Mouse (Mus musculus): ENCODE measurements around the gene Gas8.
"Not testable (repeated sequence)": the region's sequence is repeated elsewhere in the genome, so short reads cannot be mapped to it uniquely, and the experiment has no call there.

Gene Gas8

DNA sequence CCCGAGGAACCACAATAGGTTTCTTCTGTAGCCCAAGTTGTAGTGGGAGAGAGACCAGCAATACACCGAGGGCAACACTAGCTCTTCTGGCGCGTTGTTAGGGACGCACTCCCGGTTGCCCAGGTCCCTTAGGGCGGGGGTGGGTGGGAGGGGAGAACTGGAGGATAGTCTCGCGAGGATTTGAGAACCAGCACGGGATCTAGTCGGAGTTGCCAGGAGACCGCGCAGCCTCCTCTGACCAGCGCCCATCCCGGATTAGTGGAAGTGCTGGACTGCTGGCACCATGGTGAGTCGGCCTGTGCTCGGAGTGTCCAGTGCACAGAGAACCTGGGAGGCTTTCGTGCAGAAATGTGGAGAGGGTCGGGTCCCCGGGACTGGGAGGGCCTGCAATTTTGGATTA is at the start of gene Gas8:
Gene Gas8 (plus strand): TSS at position 168 of the 400 bp plus-strand sequence.
- peak; percentile 96 for DNase-seq (ENCODE audit: low read depth, low spot score)

DNA sequence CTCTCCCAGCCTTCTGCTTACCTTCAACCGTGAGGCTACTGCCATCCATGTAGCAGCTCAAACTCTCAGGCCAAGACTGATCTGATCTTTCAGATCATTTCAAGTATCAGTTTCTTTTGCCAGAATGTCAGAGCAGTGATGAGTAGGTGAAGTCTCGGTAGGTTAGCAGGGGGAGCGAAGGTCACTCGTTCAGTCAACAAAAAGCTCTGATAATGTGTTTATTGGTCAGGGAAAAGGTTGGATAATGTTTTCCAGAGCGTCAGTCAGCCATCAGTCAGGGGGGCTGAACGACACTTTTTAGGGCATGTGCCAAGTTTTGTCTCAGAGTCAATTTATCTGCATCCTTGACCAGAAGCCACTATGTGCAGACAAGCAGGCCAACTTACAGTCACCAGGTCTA is 45.6 kb upstream of the Gas8 start:
- DNase-seq (ENCODE audit: low read depth, low spot score) = not testable (repeated sequence)

DNA sequence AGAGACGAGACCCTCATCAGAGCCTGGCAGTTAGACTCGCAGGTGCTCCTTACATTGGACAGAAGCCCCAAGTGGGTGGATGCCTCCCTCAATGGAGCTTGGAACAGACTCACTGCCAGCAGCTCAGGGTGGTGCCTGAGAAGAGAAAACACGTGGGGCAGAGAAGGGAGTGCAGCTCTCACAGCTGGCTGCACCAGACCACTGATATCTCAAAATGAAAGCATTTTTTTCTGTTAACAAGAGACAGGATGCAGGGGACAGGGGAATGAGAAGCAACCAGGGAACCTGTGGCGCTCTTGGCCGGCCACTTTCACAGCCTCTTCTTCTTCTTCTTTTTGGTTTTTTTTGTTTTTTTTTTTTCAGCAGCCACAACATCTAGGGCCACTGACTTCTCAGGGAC is 44.1 kb upstream of the Gas8 start:
- DNase-seq (ENCODE audit: low read depth, low spot score) = not testable (repeated sequence)

DNA sequence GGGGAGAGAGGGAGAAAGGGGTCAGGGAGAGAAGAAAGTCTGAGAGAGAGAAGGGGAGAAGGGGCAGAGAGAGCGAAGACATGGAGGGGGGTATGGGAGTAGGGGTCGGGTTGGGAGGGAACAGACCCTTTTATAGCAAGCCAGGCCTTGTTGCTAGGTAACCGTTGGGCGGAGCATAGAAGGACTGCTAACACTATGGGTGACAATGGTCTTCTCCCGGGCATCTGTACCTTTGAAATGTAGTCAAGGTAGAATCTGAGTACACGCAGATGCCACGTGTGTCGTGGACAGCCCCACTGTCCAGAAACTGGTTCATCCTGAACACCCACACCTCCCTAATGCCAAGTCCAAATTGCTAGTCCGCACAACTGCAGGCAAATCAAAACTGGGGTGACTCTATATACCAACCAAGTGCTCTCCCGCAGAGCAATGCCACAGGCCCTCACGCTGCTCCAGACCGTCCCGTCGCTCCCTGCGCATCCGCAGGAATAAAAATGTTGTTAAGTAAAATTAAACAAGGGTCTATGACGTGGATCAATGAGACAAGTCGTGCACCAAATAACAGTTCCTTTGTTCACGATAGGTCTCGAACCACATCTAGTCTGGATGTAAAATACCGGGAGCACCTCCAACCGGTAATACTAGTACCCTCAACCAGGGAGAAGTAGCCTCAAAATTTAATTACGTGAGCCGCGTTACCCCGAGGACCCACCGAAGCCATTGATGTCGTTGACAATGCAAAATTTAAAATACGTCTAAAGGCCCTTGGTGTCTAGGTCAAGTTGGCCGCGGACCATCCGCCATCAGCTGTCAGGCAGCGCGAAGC is 41.5 kb upstream of the Gas8 start:
- peak; percentile 46 for DNase-seq (ENCODE audit: low read depth, low spot score)

DNA sequence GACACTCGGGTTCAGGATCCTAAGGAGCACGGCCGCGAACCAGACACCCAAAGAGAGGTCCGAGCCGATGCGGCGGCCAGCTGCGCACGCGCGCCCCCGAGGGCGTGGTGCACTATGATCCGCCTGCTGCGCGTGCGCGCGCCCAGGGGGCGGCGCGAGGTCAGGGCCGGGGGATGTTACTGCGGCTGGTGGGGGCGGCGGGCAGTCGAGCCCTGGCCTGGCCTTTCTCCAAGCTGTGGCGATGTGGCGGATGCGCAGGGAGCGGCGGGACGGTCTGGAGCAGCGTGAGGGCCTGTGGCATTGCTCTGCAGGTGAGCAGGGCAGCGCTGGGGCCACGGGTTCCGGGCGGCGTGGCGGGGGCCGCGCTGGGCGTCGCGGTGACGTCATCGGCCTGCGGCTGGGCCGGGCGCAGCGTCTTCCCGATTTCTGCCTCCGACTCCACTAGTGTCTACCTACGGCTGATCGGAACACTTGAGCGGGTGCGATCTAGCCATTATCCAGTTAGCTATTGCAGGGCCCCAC is 40.8 kb upstream of the Gas8 start, which contains the start of gene Afg3l1:
Gene Afg3l1 (plus strand): TSS at position 167 of the 522 bp plus-strand sequence.
- peak; percentile 92 for DNase-seq (ENCODE audit: low read depth, low spot score)

DNA sequence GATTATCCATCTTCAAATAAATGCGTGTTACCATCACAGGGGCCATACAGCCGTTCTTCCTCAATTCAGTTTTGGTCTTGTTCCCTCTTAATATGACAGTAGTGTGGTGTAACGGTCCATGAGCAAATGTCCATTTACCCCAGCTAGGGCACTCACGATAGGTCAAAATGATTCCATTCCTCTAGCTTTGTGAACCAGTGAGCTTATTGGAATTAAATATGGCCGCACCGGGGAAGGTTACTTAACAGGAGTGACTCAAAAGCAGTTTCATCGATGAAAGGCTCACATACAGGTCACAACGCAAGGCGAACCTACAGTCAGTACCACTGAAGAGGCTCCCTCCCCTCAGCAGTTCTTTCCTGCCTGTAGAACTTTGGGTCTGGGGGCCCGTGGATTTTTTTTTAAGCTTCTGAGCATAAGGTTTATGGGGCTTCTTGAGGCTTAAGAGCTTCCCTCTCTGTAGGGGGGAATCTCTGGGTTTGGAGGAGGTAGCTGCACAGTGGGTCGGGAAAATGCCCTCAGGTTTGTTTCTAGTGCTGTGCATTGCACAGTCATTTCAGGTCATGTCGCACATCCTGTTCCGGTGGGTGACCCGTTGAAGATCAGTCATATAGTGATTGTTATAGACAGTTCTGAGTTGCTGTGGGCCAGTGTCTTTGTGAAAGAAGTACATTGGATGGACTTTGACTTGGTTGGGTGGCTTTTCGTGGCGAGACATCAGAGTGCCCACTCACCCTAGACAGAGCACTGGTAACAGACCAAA is 40.0 kb upstream of the Gas8 start:
- peak; percentile 25 for DNase-seq (ENCODE audit: low read depth, low spot score)

DNA sequence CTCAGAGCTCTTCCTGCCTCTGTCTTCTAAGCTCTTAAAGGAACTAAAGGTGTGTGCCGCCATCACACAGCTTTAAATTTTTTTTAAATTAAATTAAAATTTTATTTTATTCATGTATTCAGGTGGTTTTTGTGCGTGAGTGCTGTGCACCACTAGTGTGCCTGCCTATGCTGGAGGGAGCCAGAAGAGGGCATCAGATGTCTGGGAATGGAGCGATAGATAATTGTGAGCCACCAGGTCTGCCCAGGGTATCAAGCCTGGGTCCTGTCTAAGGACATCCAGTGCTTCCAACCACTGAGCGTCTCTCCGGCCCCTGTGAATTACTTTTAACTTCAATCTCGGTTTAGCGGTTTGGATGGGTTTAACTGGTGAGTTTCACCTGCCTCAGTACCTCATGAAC is 36.0 kb upstream of the Gas8 start:
- DNase-seq (ENCODE audit: low read depth, low spot score) = peak; percentile 54

DNA sequence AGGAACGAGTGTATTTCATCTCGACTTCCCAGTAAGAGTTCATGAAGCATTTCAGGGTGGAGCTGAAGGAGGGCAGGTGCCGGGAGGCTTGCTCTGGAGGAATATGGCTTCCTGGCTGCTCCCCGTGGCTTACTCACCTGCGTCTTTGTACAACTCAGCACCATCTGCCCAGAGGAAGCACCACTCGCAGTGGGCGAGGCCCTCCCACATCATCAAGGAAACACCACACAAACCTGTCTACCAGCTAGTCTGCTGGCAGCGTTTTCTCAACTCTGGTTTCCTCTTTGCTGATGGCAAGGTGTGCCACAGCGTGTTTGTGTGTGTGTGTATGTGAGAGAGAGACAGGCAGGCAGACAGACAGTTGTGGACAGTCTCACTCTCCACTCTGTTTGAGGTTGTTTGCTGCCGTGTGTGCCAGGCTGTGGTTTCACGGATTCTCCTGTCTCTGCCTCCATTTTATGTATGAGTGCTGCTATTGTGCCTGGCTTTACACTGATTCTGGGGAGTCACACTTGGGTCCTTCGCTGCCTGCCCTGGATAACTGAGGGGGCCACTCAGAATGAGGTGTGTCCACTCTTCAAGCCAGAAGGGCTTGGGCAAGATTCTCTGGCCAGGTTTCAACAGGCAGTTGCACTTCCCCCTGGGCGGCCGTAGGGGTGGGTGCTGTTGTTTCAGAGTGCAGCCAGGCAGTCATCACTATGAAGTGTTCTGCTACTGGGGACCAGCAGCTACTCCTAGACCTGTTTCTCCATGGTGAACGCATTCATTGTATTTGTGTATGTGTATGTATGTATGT is 27.2 kb upstream of the Gas8 start:
- DNase-seq (ENCODE audit: low read depth, low spot score) = peak; percentile 0

DNA sequence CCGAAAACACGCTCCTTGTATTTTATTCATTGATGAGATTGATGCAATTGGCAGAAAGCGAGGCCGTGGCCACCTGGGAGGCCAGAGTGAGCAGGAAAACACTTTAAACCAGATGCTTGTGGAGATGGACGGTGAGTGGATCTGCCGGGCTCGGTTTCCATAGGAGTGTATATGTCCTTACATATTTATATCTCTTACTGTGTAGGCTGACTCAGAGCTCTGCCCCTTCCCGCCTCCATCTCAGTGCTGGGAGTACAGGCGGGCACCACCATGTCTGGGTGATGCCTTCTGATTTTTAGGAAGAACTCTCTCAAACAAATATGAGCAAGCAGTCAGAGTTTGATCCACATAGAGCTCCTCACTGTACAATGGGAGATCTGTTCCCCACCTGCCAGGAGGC is 25.7 kb upstream of the Gas8 start:
- DNase-seq (ENCODE audit: low read depth, low spot score) = peak; percentile 0

DNA sequence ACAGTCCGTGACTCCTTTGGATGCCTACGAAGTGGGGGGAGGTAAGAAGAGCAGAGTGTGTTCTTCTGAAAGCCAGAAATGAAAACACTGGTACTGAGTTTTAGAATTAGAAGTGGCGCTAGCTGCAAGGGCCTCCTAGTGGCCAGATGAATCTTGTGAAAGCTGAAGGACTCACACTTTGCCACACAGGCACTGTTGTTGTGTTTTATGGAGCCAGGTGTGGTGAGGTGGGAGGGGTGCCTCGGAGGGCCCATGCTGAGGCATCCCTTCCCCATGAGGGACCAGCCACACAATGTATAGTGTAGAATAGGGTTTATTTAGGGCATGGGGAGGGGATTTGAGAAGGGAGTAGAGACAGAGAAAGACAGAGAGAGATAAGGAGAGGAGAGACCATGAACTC is 20.9 kb upstream of the Gas8 start:
- DNase-seq (ENCODE audit: low read depth, low spot score) = no peak

DNA sequence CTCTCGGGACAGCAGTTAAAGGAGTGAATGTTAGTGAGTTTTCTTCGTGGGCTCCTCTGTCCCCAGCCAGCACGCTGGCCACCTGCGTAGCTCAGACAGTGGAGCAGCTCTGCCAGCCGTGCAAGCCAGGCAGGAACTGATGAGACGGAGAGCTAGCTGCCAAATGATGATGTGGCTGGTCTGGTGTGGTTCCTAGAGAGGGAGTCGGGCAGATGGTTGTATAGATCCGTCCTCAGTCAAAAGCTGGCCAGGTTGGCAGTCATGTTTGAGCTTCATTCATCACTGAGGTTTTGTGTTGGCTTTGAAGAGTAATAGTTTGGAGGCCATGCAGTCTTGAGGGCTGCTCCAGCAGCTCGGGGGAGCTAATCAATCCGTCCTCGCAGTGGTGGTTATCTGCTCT is 19.7 kb upstream of the Gas8 start:
- no peak for DNase-seq (ENCODE audit: low read depth, low spot score)

DNA sequence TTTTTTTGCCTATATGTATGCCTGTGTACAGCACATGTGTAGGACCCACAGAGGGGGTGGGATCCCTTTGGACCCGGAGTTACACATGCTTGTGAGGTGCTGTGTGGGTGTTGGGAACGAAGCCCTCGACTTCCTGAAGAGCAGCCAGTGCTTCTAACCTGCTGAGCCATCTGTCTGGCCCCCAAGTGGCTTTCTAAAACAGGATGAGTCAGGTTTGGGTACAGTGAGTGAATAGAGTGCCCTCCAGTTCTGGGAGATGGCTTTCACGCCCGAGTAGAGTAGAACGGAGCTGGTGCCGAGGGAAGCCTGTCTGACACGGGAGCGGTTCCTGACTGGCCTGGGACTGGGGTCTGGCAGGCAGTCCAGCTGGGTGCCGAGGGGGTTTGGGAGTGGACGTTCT is 19.1 kb upstream of the Gas8 start:
- no peak for DNase-seq (ENCODE audit: low read depth, low spot score)

DNA sequence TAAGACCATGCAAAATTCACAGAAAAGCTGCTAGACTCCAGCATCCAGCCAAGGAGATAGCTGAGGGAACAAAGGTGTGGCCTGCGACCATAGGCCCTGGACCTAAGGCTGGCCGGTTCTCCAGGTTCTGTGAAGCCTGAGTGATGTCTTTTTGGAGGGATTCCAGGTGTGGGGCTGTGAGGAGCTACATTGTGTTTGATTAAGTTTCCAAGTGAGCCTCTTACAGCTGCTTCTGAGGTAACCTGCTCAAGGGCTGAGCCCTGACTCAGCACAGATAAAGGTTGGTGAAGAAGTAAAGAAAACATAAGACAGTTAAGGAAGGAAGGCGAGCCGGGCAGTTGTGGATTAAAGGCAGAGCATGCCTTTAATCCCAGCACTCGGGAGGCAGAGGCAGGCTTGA is 16.4 kb upstream of the Gas8 start:
- no peak for DNase-seq (ENCODE audit: low read depth, low spot score)

DNA sequence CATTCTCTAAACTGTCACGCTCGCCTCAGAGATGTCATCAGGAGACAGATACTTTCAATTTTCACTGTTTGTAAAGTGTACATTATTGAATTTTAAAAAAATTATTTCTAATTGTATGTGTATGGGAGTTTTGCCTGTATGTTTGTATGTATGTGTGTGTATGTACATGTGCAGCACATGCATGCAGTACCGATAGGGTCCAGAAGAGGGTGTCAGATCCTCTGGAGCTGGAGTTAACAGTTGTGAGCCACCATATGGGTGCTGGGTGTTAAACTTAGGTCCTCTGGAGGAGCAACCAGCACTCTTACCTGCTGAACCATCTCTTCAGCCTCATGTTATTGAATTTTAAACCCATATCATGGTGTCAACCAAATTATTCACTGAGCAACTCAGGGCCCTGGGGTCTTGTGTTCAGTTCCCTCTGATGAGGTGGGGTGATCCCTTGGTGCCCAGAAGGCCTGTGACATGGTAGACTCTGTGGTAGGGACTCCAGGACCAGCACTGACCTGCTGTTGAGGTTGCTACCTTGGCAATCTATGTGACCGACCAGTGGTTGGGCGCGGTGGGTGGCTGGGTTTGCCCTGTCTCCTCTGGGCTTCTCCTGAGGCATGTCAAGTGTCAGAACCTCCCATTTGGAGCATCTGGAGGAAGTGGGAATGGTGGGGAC is 14.7 kb upstream of the Gas8 start:
- peak; percentile 66 for DNase-seq (ENCODE audit: low read depth, low spot score)

DNA sequence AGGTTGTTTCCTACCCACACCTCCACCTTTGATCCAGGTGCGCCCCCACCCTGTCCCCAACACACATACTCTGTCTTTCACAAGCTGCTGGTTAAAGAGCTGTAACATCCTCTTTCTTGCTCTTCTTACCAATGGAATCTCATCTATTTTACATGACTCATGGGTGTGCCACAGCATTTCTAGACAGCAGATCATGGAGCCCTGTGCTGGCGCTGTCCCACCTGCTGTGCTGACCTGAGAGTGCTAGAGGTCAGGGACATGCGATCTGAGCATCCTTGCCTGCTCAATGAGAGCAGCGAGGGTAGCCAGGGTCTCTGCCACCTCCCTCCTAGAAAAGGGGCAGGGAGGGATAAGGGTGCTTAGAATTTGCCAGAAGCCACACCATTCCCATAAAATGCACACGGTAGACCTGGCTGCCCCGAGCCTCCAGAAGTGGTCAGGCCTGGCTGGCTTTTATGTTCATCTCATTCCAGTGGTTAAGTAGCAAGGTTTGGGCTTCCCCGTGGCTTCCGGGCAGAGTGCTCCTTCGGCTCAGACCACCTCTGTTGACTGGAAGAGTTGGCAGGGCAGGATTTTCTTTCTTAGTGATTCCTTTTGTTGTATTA is 13.9 kb upstream of the Gas8 start:
- peak; percentile 56 for DNase-seq (ENCODE audit: low read depth, low spot score)

DNA sequence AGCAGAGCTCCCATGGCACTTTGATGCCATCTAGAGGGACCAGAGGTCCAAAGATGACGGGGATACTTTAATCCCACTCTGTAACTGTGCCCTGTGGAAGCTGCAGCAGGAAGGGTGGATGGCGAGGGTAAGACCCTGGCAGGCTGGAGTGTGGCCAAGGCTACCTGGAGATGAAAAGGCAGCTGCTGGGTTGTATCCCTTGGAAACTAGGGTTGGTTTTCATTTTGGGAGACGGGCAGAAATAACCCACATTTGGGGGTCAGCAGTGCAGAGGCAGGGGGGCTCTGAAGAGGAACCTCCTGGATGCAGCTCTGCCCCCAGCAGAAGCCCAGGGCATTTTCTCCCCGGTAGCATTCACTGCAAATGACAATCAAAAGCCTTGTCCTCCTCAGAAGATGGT is 13.4 kb upstream of the Gas8 start:
- no peak for DNase-seq (ENCODE audit: low read depth, low spot score)

DNA sequence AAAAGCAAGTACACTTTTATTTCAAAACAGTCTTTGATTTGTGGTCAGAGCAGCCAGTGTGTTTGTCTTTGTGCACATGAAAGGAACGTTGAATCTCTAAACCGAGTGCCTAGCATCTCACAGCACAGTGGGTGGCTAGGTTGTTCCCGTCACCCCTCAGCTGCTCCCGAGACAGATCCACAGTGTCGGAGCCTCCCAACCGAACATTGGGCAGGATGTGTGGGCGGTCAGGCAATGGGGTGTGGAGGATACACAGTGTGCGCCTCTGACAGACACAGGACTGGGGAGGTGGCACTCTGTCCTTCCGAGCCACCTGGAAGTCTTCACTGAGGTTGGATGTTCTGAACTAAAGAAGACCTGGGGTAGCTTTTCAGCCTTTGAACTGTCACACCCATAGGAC is 12.9 kb upstream of the Gas8 start:
- DNase-seq (ENCODE audit: low read depth, low spot score) = no peak

DNA sequence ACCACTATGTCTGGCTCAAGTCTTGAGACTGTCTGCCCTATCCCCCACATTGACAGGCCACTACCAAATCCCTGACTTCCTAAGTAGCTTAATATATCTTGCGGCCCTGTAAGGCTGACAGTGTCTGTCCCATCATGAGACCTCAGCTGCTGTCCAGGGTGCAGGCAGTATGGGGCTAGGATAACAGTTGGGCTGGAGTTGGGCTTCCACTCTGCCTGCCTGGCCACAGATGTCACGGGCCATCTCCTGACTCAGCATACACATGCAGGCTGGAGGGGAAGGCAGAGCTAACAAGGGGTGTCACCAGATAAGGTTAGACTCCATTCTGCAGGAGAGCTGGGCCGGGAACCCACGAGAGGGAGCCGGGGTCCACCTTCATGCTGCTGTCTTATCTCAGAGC is 11.5 kb upstream of the Gas8 start:
- no peak for DNase-seq (ENCODE audit: low read depth, low spot score)

DNA sequence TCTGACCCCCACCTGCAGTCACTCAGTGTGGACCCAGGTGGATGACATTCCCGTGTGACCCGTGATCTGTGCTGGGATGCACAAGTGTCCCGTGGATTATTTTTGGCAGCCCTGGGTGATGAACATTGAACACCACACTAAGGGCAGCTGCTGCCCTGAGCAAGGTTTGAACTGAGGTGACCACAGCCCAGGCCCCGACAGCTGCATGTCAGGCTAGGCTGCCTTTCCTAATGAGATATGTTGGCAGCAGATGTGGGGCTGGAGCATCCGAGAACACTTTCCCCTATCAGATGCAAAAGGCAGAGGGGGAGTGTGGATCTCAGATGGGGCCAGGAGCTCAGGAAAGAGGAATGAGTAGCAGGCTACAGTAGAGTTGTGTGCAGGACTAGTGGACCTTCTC is 7.8 kb upstream of the Gas8 start:
- DNase-seq (ENCODE audit: low read depth, low spot score) = no peak

DNA sequence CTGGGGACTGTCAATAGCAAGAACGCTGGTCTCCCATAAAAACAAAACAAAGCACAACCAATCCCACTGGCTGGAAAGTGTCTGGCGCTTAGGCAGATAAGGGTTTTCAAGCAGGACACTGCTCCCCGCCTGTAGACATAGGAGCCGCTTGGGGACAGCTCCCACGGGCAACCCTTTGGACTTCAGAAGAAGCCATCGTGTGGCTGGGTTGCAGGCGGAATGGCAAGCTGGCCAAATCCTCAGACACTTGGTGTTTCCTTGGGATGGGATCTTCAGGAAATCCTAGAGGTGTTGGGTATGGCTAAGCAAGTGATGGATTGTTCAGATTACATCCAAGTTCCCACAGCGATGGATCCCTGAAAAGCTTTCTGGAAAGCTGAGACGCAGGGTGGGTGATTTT is 4.5 kb upstream of the Gas8 start:
- DNase-seq (ENCODE audit: low read depth, low spot score) = no peak

All from ZHBTc4 (cell line).